Mouse (Mus musculus): ENCODE data around the gene Ablim1. TPM values are rescaled to one million over a fixed set of nuclear protein-coding genes. Genes with fewer than 3 reads are reported as not detected.

The Ablim1 gene
- polyA plus RNA-seq, 1 experiment from 2014 or later, result 35.8 TPM

DNA sequence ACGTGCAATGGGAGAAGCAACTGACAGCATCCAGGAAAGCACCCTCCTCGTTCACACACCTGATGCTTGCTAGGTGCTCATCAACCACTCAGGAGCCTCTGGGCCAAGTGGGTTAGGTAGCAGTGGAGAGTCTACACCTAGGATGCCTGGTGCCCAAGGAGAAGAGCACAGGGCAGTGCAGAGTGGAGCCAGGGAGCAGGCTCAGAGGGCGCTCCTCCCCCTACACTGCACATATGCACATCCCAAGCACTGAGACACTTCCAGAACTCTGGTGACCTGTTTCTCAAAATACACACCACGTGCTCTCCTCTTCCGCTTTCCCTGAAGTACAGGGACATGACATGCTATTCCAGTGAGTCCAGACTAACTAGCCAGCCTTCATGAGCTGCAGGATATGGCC is 142.4 kb downstream of the Ablim1 start:
- Histone ChIP-seq H3K4me1 (peaks cover 17% of the 10 kb centered on the region), H3K9me3 (replicated peaks) (no peaks in the 10 kb centered on the region), H3K36me3 (no peaks in the 10 kb centered on the region), H3K4me3 (replicated peaks) (no peak overlapping the region), H3K9ac (no peak overlapping the region), H3K4me2 (no peak overlapping the region), H3K27me3 (no peaks in the 10 kb centered on the region), H3K27ac (no peak overlapping the region)
- WGBS, result 90% methylated on average over 5 of the region's 5 CpGs
- no peak for ATAC-seq (replicated peaks; ENCODE audit: low FRiP score)

DNA sequence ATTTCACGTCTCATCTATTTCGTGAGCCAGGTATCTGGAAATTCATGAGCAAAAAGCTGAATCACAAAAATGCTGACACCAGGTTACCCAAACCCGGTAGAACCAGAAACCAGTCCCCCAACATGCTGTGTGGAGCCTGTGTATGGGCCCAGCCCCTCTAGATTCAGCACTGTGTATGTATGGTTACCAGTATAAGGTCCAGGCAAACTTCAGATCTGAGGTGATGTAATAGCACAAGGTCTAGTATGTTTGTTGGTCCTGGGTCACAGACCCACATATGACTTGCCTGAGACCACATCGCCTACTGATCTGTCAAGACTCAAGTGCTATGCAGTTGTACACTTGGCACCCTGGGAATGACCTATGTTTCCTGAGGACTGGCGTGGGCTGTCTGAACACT is 143.8 kb downstream of the Ablim1 start:
- Histone ChIP-seq H3K36me3 (no peaks in the 10 kb centered on the region), H3K4me2 (no peak overlapping the region), H3K4me1 (peaks cover 19% of the 10 kb centered on the region), H3K9me3 (replicated peaks) (no peaks in the 10 kb centered on the region), H3K9ac (no peak overlapping the region), H3K27me3 (no peaks in the 10 kb centered on the region), H3K27ac (no peak overlapping the region), H3K4me3 (replicated peaks) (no peak overlapping the region)
- WGBS, result 85% methylated on average over 5 of the region's 5 CpGs
- no peak for ATAC-seq (replicated peaks; ENCODE audit: low FRiP score)

- no peak for ATAC-seq (replicated peaks; ENCODE audit: low FRiP score)
- H3K4me2 ChIP-seq, result no peak overlapping the region
- H3K9ac ChIP-seq, result no peak overlapping the region
- H3K4me1 ChIP-seq, result peaks cover 15% of the 10 kb centered on the region
- no peaks in the 10 kb centered on the region for H3K9me3 ChIP-seq (replicated peaks)
- no peaks in the 10 kb centered on the region for H3K36me3 ChIP-seq
- no peaks in the 10 kb centered on the region for H3K27me3 ChIP-seq
- H3K4me3 ChIP-seq (replicated peaks), result no peak overlapping the region
- H3K27ac ChIP-seq, result no peak overlapping the region
- 77% methylated on average over 2 of the region's 2 CpGs for WGBS
Measured at GRCm38 (mm10) chr19:57169485-57169884, 145.2 kb downstream of the Ablim1 start.

DNA sequence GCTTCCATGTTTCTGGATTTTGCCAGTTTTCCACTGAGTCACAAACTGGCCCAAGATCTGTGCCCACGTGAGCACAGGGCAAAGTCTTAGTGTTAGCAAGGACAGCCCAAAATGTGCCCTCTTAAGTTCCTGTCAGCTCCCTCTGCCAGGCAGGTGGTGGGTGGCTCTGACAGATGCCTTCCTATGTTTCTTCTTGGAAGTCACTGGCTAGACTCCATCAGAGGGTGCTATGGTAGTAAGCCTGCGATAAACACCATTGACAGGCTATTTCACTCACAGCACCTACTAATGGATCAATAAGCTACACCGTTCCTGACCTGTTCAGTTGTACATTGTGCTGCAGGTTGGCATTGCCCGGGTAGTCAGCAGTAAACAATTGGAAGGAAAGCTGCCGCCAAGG is 147.0 kb downstream of the Ablim1 start:
- H3K27me3 ChIP-seq, result no peaks in the 10 kb centered on the region
- H3K9me3 ChIP-seq (replicated peaks), result no peaks in the 10 kb centered on the region
- no peak for ATAC-seq (replicated peaks; ENCODE audit: low FRiP score)
- peaks cover 8% of the 10 kb centered on the region for H3K4me1 ChIP-seq
- WGBS, result 81% methylated on average over 5 of the region's 5 CpGs
- H3K27ac ChIP-seq, result no peak overlapping the region
- no peak overlapping the region for H3K4me2 ChIP-seq
- H3K4me3 ChIP-seq (replicated peaks), result no peak overlapping the region
- H3K36me3 ChIP-seq, result no peaks in the 10 kb centered on the region
- no peak overlapping the region for H3K9ac ChIP-seq

GRCm38 (mm10) chr19:57164882-57165281 is 149.8 kb downstream of the Ablim1 start:
- Histone ChIP-seq H3K4me2 (no peak overlapping the region), H3K27me3 (no peaks in the 10 kb centered on the region), H3K4me1 (peaks cover 17% of the 10 kb centered on the region), H3K36me3 (no peaks in the 10 kb centered on the region), H3K4me3 (replicated peaks) (no peak overlapping the region), H3K27ac (no peak overlapping the region), H3K9ac (no peak overlapping the region), H3K9me3 (replicated peaks) (no peaks in the 10 kb centered on the region)
- ATAC-seq (replicated peaks; ENCODE audit: low FRiP score), result no peak
- WGBS, result 87% methylated on average over 2 of the region's 2 CpGs

DNA sequence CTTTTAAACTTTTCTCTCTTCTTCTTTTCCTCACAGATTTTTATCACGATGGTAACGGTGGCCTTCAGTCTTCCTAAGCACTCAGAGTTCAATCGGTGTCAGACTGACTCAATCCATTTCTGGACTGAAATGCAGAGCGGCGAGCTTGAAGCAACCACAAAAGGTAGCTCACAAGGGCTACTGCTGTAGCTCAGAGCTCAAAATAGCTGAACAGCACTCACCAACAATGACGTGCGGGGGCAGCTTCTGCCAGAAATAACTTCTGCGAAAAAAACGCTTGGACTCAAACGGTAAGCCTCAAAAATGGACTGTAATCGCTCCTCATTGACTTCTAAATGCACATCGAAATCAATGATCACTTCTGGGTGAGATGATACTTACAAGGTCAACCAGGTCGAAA is 151.4 kb downstream of the Ablim1 start:
- no peaks in the 10 kb centered on the region for H3K9me3 ChIP-seq (replicated peaks)
- H3K9ac ChIP-seq, result no peak overlapping the region
- no peaks in the 10 kb centered on the region for H3K27me3 ChIP-seq
- H3K27ac ChIP-seq, result no peak overlapping the region
- H3K4me2 ChIP-seq, result no peak overlapping the region
- no peak for ATAC-seq (replicated peaks; ENCODE audit: low FRiP score)
- WGBS, result 81% methylated on average over 13 of the region's 13 CpGs
- no peaks in the 10 kb centered on the region for H3K36me3 ChIP-seq
- H3K4me1 ChIP-seq, result peaks cover 17% of the 10 kb centered on the region
- no peak overlapping the region for H3K4me3 ChIP-seq (replicated peaks)

- H3K9me3 ChIP-seq (replicated peaks), result no peaks in the 10 kb centered on the region
- 75% methylated on average over 11 of the region's 11 CpGs for WGBS
- no peak overlapping the region for H3K27ac ChIP-seq
- no peak for ATAC-seq (replicated peaks; ENCODE audit: low FRiP score)
- no peak overlapping the region for H3K4me3 ChIP-seq (replicated peaks)
- H3K4me2 ChIP-seq, result no peak overlapping the region
- H3K36me3 ChIP-seq, result no peaks in the 10 kb centered on the region
- peaks cover 12% of the 10 kb centered on the region for H3K4me1 ChIP-seq
- H3K9ac ChIP-seq, result no peak overlapping the region
- no peaks in the 10 kb centered on the region for H3K27me3 ChIP-seq
Measured at GRCm38 (mm10) chr19:57161978-57162727, 152.6 kb downstream of the Ablim1 start.

- Histone ChIP-seq H3K27me3 (no peaks in the 10 kb centered on the region), H3K4me3 (replicated peaks) (no peak overlapping the region), H3K9ac (no peak overlapping the region), H3K4me2 (no peak overlapping the region), H3K4me1 (peaks cover 11% of the 10 kb centered on the region), H3K36me3 (no peaks in the 10 kb centered on the region), H3K27ac (no peak overlapping the region), H3K9me3 (replicated peaks) (no peaks in the 10 kb centered on the region)
- 70% methylated on average over 7 of the region's 7 CpGs for WGBS
- ATAC-seq (replicated peaks; ENCODE audit: low FRiP score), result no peak
Measured at GRCm38 (mm10) chr19:57161010-57161660, 153.6 kb downstream of the Ablim1 start.

GRCm38 (mm10) chr19:57157731-57158343 is 156.9 kb downstream of the Ablim1 start:
- Histone ChIP-seq H3K9ac (no peak overlapping the region), H3K27me3 (no peaks in the 10 kb centered on the region), H3K36me3 (no peaks in the 10 kb centered on the region), H3K27ac (no peak overlapping the region), H3K4me3 (replicated peaks) (no peak overlapping the region), H3K4me2 (no peak overlapping the region), H3K4me1 (peaks cover 32% of the 10 kb centered on the region), H3K9me3 (replicated peaks) (no peaks in the 10 kb centered on the region)
- 63% methylated on average over 20 of the region's 20 CpGs for WGBS
- ATAC-seq (replicated peaks; ENCODE audit: low FRiP score), result no peak

- no peak for ATAC-seq (replicated peaks; ENCODE audit: low FRiP score)
Measured at GRCm38 (mm10) chr19:57155121-57155884, 159.4 kb downstream of the Ablim1 start.

GRCm38 (mm10) chr19:57152357-57152756 is 162.4 kb downstream of the Ablim1 start:
- no peak for ATAC-seq (replicated peaks; ENCODE audit: low FRiP score)

More at GRCm38 (mm10) chr19:57155121-57155884, 159.4 kb downstream of the Ablim1 start:
- no peak overlapping the region for H3K4me3 ChIP-seq (replicated peaks)
- no peaks in the 10 kb centered on the region for H3K27me3 ChIP-seq
- peaks cover 30% of the 10 kb centered on the region for H3K4me1 ChIP-seq
- H3K4me2 ChIP-seq, result no peak overlapping the region
- no peaks in the 10 kb centered on the region for H3K9me3 ChIP-seq (replicated peaks)
- 75% methylated on average over 14 of the region's 14 CpGs for WGBS
- no peak overlapping the region for H3K9ac ChIP-seq
- H3K27ac ChIP-seq, result no peak overlapping the region
- H3K36me3 ChIP-seq, result no peaks in the 10 kb centered on the region

GRCm38 (mm10) chr19:57151504-57151903 is 163.2 kb downstream of the Ablim1 start:
- H3K27me3 ChIP-seq, result no peaks in the 10 kb centered on the region
- WGBS, result 88% methylated on average over 9 of the region's 9 CpGs

More at GRCm38 (mm10) chr19:57152357-57152756, 162.4 kb downstream of the Ablim1 start:
- WGBS, result 58% methylated on average over 9 of the region's 9 CpGs
- H3K9me3 ChIP-seq (replicated peaks), result no peaks in the 10 kb centered on the region
- H3K4me2 ChIP-seq, result no peak overlapping the region
- H3K4me1 ChIP-seq, result peaks cover 36% of the 10 kb centered on the region
- peak overlapping the region; percentile 45 for H3K27ac ChIP-seq
- no peaks in the 10 kb centered on the region for H3K36me3 ChIP-seq
- no peak overlapping the region for H3K4me3 ChIP-seq (replicated peaks)
- H3K9ac ChIP-seq, result no peak overlapping the region
- no peaks in the 10 kb centered on the region for H3K27me3 ChIP-seq

More at GRCm38 (mm10) chr19:57151504-57151903, 163.2 kb downstream of the Ablim1 start:
- Histone ChIP-seq H3K9me3 (replicated peaks) (no peaks in the 10 kb centered on the region), H3K9ac (no peak overlapping the region), H3K27ac (no peak overlapping the region), H3K4me1 (peaks cover 44% of the 10 kb centered on the region), H3K36me3 (no peaks in the 10 kb centered on the region), H3K4me2 (no peak overlapping the region), H3K4me3 (replicated peaks) (no peak overlapping the region)
- no peak for ATAC-seq (replicated peaks; ENCODE audit: low FRiP score)
